Mouse (Mus musculus) adrenal gland, postnatal 10 days (tissue): ENCODE measurements at regions not wholly inside any gene's neighbourhood (a gene's known extent, or its start where the extent isn't known, plus 50 kb on each side); places are given as distances from the start of the nearest gene placed in this dataset.
"Not testable (repeated sequence)": the region's sequence is repeated elsewhere in the genome, so short reads cannot be mapped to it uniquely, and the experiment has no call there.

Experiments
- DNase-seq: peaks from one replicate; pipeline ENCODE4 v3.0.0; 2021; ENCODE audit warnings: mixed read lengths

DNA sequence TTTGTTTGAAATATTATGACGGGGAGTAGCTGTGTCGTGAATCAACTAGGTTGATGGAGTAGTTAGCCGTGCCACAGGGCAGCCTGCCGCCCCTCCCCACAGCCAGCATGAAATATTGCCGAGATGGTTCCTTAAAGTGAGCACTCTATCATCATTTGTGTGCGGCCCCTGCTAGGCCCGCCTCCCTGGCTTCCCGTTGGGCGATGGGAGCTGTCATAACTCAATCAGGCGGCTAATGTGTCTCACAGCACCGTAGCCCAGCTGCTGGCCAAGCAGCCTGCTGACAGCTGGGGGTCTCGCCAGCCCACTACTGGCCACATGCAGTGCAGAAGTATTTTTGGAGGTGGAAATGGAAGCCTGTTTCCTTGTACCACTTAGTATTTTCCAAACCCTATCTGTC is 140.9 kb downstream of the Sall1 start:
- DNase-seq = no peak

DNA sequence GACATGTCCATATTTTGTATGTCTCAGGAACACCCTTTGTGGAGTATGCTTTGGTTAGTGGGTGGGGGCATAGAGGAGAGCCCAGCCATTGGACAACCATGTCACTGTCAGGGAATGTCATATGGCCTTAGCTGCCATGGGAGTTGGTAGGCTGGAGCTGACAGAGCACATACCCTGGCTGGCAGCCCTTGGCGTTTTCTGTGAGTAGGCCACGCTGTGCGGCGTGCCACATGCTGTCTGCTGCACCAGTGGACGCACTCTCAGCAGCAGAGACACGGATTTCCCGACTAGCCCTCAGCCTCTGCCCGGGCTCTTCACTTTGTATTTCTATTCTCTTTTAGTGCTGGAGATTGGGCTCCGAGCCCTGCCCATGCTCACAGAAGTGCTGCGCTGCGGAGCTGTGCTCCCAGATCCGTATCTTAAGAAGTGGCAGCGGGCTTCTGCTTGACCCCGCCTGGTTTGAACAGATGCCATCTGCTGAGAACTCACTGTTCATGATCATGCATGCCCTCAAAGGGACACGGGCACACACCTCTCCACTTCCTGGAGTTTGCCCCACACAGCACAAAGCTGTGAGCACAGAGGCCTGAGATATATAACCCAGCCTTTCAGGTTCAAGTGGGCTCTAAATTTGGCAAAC is 160.1 kb downstream of the Sall1 start:
- DNase-seq = no peak

DNA sequence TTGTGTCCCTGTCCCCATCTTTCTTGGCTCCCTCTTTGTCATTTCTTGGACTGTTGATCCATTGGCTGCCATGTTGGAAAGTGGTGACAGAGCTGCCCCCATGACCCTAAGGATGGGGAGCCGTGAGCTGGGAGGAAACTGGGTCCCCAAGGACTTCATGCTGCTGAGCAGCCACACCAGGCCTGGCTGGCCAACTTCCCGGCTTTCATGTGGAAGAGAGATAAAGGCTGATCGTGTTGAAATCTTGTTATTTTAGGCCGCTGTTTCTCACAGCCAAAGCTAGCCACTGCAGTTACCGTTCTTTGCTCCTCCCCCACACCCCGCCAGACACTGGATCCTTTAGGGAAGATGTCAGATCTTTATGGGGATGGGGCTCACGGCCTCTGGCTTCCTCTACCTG is 164.1 kb downstream of the Sall1 start:
- DNase-seq = peak; percentile 63

DNA sequence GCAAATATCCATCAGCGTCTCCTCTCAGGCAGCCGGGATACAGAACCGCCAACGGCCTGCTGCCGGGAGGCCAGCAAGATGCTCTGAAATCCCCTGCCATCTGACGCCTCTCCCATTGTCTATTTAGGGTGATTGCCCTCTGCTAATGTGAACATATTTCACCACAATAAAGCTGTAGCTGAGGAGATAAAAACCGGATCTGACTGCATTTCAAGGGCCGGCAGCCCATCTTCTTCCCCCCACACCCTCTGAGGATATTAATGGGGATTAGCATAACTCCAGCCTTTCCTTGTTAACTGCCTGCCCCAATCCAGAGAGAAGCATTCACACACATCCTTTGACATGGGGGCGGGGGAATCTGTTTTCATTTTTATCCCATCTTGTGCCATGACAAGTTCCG is 166.0 kb downstream of the Sall1 start:
- no peak for DNase-seq

DNA sequence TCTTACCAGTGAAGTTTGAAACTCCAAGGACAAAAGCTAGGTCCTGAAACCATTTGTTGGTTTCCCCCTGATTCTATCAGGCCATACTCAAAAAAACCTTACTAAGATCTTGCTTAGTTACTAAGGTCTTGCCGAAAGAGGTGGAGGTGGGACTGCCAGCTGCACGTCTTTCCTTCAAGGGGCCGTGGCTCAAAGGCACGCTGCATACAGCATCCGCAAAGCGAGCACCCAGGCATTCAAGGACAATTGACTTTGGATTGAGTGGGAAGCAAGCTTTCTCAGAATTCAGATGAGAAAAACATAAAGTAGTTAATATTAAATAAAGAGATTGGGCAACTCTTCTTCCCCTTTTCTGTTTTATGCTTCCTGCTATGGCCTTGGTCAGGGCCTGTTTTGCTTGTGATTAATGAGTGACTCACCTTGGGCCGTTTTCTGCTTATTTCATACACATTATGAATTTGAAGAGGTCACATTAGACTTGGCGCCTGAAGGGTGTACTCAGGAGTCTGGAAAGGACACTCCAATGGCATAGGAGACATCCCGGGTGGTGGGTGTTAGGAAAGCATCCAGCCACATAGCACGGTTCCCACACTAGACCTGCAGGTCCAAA is 166.1 kb downstream of the Cyld start:
- DNase-seq = peak; percentile 19

DNA sequence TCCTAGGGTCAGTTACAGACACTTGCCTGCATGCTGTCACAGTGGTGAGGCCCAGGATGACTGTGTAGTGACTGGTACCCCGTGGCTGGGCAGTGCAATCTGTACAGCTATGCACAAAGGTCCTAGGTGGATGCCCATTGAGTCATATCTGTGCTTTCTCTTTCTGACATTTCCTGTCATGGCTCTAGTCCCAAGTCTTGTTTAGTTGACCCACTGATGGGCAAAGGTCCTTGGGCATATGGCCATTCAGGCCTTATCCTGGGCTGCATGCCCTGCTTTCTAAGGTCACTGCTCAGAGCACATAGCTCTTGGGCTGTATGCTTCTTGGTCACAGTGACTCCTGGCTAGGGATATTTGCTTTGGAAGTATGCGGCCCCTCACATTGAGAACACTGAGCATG is 160.4 kb downstream of the Cyld start:
- peak; percentile 49 for DNase-seq

DNA sequence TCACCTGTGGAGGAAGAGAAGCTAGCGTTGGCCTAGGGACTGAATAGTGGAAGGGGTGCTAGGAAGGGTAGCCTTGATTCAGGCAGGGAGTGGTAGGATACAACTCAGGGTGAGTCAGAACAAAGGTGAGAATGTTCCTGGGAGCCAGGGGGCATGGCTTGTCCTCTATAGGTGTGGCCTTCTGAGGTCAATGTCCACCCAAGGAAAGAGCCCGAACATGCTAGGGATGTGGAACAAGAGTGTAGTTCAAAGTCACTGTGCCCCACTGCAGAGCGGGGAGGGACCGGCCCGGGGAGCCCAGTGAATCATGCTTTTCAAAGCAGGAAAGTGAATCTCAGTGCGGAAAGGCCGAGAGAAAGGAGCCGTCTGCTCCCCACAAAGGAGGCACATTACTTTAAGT is 156.4 kb downstream of the Cyld start:
- DNase-seq = no peak

DNA sequence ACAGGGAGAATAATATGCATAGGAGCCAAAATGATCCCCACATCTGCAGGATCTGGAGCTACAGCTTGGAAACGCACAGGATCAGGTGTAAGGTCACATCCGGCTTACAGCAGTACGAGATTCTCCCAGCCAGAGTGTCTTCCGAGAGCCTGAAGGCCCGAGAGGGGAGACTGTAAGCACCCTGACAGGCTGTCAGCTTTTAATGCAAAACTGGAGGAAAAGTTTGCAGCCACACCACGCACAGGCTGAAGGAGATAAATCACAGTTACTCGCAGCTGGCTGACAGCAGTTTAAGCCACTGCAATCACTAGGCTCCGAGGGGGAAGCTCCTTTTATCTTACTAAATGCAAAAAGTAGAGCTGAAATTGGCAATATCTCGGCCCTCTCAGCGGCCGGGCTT is 149.1 kb downstream of the Cyld start:
- no peak for DNase-seq

DNA sequence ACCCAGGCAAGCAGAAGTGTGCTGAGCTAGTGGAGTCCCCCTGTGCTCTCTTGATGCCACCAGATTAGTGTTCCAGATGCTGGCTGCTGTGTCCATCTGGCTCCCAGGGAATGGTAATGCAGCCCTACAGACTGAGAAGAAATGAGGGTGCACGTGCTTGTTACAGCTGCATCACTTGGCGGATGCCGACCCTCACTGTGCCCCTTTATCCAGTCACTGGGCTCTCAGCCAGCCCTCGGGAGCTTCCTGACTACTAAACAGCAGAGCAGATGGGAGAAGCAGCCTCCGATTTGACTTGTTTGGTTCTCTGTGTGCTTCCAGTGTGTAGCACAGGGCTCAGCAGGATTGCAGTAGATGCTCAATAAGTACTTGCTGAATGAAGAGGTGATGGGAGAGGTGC is 147.5 kb downstream of the Cyld start:
- DNase-seq = no peak

DNA sequence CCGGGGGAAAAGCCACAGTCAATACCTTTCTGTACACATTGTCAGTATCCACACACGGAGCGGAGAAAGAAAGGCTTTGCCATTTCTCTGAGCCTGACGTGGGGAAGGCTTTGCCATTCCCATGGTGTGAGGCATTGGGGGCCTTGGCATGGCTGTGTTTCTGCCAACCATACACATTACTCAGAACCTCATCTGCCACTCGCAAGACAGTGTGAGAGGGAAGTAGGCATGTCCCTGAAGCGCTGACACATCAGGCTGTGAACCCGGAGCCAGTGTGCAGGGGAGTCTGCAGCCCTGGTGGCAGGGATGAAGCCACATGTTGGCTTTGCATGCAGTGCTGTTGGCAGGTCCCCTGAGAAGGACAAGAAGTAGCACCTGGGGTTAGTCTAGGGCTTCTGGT is 145.6 kb downstream of the Cyld start:
- DNase-seq = peak; percentile 32

DNA sequence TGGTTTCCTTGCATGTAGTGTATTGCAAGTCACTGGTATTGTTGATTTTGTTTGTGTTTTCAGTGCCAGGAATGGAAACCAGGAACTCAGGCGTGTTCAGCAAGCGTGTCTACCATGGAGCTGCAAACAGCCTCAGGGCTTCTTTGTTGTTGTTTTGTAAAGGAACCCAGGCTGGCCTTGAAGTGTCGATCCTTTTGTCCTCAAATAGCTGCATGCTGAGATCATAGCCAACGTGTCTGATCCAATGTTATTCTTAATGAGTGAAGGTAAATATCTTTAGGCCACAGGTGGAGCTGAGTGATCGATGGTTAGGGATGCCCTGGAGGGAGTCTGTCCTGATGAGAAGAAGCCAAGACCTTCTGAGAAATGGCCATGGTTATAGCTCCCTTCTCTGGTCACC is 143.3 kb downstream of the Cyld start:
- no peak for DNase-seq

DNA sequence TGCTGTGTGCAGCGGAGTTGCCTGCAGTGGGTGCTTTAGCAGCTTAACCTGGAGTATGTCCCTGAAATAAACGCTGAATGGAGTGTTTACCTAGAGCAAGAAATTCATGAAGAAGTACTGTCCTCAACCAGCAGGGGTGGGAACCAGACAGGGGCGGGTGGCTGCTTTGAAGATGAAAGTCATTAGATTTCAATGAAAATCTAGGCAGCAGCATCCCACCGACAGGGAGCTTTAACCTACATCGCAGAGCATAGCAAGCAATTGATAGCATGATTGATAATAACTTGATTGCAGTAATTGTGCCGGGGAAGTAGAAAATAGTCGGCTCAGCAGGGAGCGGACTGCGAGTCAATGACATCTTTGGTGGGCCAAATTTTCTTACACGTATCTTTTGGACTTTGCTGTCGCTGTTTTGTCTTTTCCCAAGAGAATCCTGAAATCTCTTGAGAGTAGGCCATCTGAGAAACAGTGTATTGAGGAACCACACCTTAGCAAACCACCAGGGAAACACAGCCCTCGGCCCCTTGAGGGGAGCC is 139.0 kb downstream of the Cyld start:
- no peak for DNase-seq

DNA sequence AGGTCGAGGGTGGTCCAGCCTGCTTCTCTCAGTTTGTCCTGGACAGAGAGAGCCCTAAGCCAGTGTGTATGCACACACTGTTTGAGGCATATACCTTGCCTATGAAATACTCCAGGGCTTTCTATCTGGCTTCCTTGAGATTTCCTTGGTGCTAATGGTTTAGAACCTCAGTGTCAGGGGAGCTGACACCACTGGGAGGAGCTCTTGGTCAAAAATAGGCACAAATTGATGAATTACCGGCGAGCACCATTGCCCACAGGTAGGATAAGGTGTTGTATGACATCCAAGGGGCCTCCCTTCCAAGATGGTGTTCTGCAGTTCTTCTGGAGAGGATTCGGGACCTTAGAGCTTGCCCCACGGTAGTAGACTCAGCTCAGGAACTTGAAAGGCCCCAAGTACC is 129.0 kb downstream of the Cyld start:
- DNase-seq = no peak

DNA sequence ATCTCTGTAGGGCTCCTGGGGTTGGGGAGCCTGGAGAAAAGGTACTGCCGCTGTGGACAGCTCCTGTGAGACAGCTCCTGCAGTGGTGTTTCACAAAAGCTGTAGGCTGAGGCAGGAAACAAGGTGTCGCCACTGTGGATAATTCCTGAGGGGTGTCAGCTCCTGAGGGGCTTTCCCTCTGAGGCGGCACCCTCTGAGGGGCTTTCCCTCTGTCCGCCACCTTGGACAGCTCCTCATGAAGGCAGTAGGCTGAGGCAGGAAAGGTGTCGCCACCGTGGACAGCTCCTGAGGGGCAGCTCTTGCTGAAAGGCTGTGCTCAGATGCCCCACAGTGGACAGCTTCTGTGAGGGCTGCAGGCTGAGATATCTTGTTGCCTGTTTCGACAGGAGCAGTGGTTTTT is 127.1 kb downstream of the Cyld start:
- DNase-seq = no peak

DNA sequence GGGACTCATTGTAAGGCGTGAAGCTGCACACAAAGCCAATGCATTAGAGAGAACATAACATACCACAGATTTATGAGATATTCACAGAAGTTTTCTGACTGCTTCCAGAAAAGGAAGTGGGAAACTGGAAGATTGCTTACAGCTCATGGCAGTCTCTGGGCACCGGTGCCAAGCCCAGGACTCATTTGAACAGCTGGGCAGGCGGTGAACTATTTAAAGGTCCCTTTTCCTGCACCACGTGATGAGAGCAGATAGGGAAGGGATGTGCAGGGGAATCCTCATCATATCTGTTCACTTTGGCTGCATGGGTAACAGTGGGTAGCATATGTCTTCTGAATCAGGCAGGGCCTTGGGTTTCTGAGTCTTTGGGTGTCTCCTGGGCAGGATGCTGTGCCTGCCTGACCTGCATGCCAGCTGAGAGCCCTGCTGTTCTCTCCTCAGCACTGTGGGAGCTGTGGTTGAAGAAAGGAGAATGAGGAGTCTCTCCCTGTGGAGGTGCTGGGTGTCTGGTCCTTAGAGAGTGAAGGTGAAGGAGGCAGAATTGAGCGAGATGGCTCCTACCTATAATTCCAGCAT is 123.5 kb downstream of the Cyld start:
- no peak for DNase-seq

DNA sequence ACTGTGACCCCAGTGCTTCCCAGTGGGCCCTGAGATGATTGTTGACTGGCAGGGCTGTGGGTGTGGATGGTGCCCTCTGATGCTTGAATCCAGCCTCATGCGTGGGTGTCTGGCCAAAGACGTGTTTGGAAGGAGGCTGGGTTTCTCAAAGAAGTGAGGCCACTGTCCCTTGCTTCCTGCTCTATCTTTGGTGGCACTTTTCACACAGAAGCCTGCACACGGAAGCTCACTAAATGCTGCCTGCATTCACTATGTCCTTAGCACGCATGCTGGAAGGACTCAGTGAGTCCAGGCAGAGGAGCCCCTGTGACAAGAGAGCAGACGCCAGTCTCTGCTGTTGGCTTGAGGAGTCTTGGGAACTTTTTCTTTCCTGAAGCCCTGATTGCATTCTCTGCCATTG is 119.6 kb downstream of the Cyld start:
- DNase-seq = no peak

DNA sequence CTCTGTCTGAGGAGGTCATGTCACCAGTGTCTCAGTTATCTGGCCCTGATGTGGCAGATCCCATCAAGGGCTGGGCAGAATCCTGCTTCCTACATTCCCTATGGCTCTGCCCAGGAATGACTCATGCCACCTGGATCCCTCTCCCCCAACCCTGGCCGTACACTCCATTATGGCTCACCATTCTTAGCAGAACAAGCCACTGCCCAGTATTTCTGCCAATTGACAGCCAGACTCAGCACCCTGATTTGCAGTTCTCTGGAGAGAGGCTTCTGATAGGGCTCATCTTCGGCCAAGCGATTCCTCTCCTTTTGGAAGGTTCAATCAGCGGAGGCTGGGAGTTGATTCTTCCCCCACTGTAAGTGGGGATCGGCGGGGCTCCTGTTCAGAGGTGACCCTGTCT is 117.4 kb downstream of the Cyld start:
- DNase-seq = no peak

DNA sequence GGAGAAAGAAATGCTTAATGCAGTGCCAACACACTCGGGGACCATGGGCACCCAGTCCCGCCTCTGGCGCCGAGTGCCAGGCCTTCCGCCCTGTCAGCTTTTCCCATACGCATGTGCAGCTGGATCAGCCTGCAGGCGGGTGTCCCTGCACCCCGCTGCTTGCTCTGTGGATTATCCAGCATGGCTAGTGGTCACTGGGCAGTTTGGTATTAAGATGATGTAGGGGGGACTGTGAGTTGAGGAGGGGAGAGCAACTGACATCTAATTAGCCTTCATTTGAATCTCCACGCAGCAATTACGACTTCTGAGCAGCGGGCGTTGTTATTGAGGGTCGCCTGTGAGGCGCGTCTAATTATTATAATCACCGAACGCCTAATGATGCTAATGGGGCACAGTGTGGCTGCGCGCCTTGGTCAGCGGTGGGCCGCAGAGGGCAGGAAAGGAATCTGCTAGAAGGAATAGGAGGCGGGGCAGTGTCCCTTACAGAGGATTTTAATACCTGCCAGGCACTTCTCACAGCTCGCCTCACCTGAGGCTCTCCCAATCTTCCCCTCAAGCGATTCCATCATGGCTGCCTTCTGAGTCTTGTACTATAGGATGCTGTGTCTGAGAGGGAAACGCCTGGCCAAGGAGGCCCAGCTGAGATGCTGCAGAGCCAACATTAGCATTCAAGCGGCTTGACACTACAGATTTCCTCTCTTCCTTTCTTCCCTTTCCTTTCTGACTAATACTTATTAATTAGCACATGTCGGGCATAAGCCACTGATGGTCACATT is 116.3 kb downstream of the Cyld start:
- no peak for DNase-seq

DNA sequence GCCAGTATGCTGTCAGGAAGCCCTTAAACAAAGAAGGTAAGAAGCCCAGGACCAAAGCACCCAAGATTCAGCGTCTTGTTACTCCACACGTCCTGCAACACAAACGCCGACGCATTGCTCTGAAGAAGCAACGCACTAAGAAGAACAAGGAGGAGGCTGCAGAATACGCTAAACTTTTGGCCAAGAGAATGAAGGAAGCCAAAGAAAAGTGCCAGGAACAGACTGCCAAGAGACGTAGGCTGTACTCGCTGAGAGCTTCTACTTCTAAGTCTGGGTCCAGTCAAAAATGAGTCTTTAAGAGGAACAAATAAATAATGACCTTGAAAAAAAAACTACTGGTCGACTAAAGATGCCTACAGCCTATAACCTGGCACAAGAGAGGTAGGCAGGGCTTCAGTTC is 110.0 kb downstream of the Cyld start:
- DNase-seq = not testable (repeated sequence)
